Mouse (Mus musculus) heart, embryonic 11.5 days (tissue): ENCODE results near the gene Fzd5. TPM values are rescaled to one million over a fixed set of nuclear protein-coding genes. Genes with fewer than 3 reads are reported as not detected.

ENCODE experiments used
- ATAC-seq: fragments of 200-750 bp; cut with Nextera tagmentation; replicated peaks from 2 replicates; pipeline ENCODE4 v1.8.0; 2017; ENCODE audit warnings: moderate library complexity; ENCODE audit not compliant: insufficient number of reproducible peaks, low FRiP score, low TSS enrichment
- H3K27ac ChIP-seq: fragments of 300-500 bp; sonication (generic); 2 replicates; pipeline ENCODE4 v1.5.1; 2014; ENCODE audit warnings: mild to moderate bottlenecking, low read depth, low read length
- H3K27me3 ChIP-seq: fragments of 300-500 bp; sonication (generic); 2 replicates; pipeline ENCODE4 v1.6.1; 2014; ENCODE audit warnings: mild to moderate bottlenecking, low read length, mixed read lengths; ENCODE audit not compliant: control insufficient read depth, insufficient read depth
- H3K36me3 ChIP-seq: fragments of 300-500 bp; sonication (generic); 2 replicates; pipeline ENCODE4 v1.6.1; 2014; ENCODE audit warnings: mild to moderate bottlenecking, low read length, moderate library complexity, mixed read lengths; ENCODE audit not compliant: control insufficient read depth, insufficient read depth
- H3K4me1 ChIP-seq: fragments of 300-500 bp; sonication (generic); 2 replicates; pipeline ENCODE4 v1.6.1; 2014; ENCODE audit warnings: low read length; ENCODE audit not compliant: control insufficient read depth, insufficient read depth
- H3K4me2 ChIP-seq: fragments of 300-500 bp; sonication (generic); 2 replicates; pipeline ENCODE4 v1.6.1; 2014; ENCODE audit warnings: mild to moderate bottlenecking, moderate library complexity
- H3K4me3 ChIP-seq: fragments of 300-500 bp; sonication (generic); 2 replicates; pipeline ENCODE4 v1.5.1; 2014; ENCODE audit warnings: low read depth, low read length
- H3K9ac ChIP-seq: fragments of 300-500 bp; sonication (generic); 2 replicates; pipeline ENCODE4 v1.6.1; 2014; ENCODE audit warnings: mild to moderate bottlenecking, low read depth, low read length, moderate library complexity
- H3K9me3 ChIP-seq: fragments of 300-500 bp; sonication (generic); replicated peaks from 2 replicates; pipeline ENCODE4 v1.6.1; 2016; ENCODE audit warnings: low read length; ENCODE audit not compliant: control insufficient read depth
- WGBS: fragments of 180-500 bp; shearing (Covaris S2); extraction: QIAGEN DNeasy Blood & Tissue Kit; methylation state at CpG from one replicate; pipeline ENCODE4 v1.1.7; 2014; ENCODE audit not compliant: insufficient replicate concordance; 5-methylcytosine and 5-hydroxymethylcytosine counted together
- polyA plus RNA-seq: library from polyadenylated mRNA; unstranded; fragments of >200 nt; fragmentation: Nextera tagmentation; extraction: Ambion mirVana; gene quantifications from 2 replicates; pipeline ENCODE4 v1.2.1, GENCODE M21; 2014

The Fzd5 gene
- polyA plus RNA-seq, 1 experiment from 2014 or later: 2.2 TPM

- Histone ChIP-seq H3K36me3 (no peaks in the 10 kb centered on the region), H3K4me1 (peaks cover 27% of the 10 kb centered on the region), H3K9ac (peak overlapping the region; percentile 76), H3K4me3 (peak overlapping the region; percentile 68), H3K27ac (peak overlapping the region; percentile 71), H3K9me3 (no peaks in the 10 kb centered on the region), H3K4me2 (peak overlapping the region; percentile 93), H3K27me3 (peaks cover 13% of the 10 kb centered on the region)
- under 1% methylated on average over 56 of the region's 56 CpGs for WGBS
- peak; percentile 6 for ATAC-seq
Measured at GRCm38 (mm10) chr1:64736681-64737501, 660 bp downstream of the Fzd5 start.

GRCm38 (mm10) chr1:64735781-64736680 is 1.5 kb downstream of the Fzd5 start:
- Histone ChIP-seq H3K4me3 (peak overlapping the region; percentile 68), H3K4me1 (peaks cover 28% of the 10 kb centered on the region), H3K4me2 (peak overlapping the region; percentile 93), H3K27ac (peak overlapping the region; percentile 41; the same call in 1 of the 2 replicates), H3K36me3 (no peaks in the 10 kb centered on the region), H3K9ac (peak overlapping the region; percentile 76), H3K9me3 (no peaks in the 10 kb centered on the region), H3K27me3 (peaks cover 13% of the 10 kb centered on the region)
- 6% methylated on average over 75 of the region's 75 CpGs for WGBS
- no peak for ATAC-seq

GRCm38 (mm10) chr1:64734771-64735750 is 2.5 kb downstream of the Fzd5 start:
- Histone ChIP-seq H3K27ac (no peak overlapping the region), H3K4me2 (peak overlapping the region; percentile 93), H3K4me3 (peak overlapping the region; percentile 68), H3K4me1 (peaks cover 28% of the 10 kb centered on the region), H3K36me3 (no peaks in the 10 kb centered on the region), H3K9ac (peak overlapping the region; percentile 36; the same call in 1 of the 2 replicates), H3K27me3 (peaks cover 13% of the 10 kb centered on the region), H3K9me3 (no peaks in the 10 kb centered on the region)
- WGBS: 36% methylated on average over 58 of the region's 58 CpGs
- no peak for ATAC-seq

GRCm38 (mm10) chr1:64733453-64734245 is 3.9 kb downstream of the Fzd5 start:
- H3K4me3 ChIP-seq: peak overlapping the region; percentile 16
- 37% methylated on average over 11 of the region's 11 CpGs for WGBS
- no peaks in the 10 kb centered on the region for H3K36me3 ChIP-seq
- H3K27ac ChIP-seq: peak overlapping the region; percentile 57
- peak overlapping the region; percentile 93 for H3K4me2 ChIP-seq
- H3K4me1 ChIP-seq: peaks cover 28% of the 10 kb centered on the region
- H3K9ac ChIP-seq: 0 out of 2 replicates have a peak overlapping the region, but pooled peaks have one; percentile 10
- no peaks in the 10 kb centered on the region for H3K9me3 ChIP-seq
- H3K27me3 ChIP-seq: peaks cover 13% of the 10 kb centered on the region
- no peak for ATAC-seq

- 43% methylated on average over 7 of the region's 7 CpGs for WGBS
- no peaks in the 10 kb centered on the region for H3K9me3 ChIP-seq
- no peak for ATAC-seq
- H3K9ac ChIP-seq: peak overlapping the region; percentile 23; the same call in 1 of the 2 replicates
- H3K4me3 ChIP-seq: peak overlapping the region; percentile 14; the same call in 1 of the 2 replicates
- H3K36me3 ChIP-seq: no peaks in the 10 kb centered on the region
- H3K4me2 ChIP-seq: peak overlapping the region; percentile 93
- peaks cover 13% of the 10 kb centered on the region for H3K27me3 ChIP-seq
- H3K4me1 ChIP-seq: peaks cover 28% of the 10 kb centered on the region
- H3K27ac ChIP-seq: peak overlapping the region; percentile 57
Measured at GRCm38 (mm10) chr1:64732637-64733200, 4.8 kb downstream of the Fzd5 start.

GRCm38 (mm10) chr1:64732161-64732560 is 5.4 kb downstream of the Fzd5 start:
- Histone ChIP-seq H3K9me3 (no peaks in the 10 kb centered on the region), H3K27ac (no peak overlapping the region), H3K27me3 (peaks cover 13% of the 10 kb centered on the region), H3K36me3 (no peaks in the 10 kb centered on the region), H3K4me2 (peak overlapping the region; percentile 55), H3K9ac (0 out of 2 replicates have a peak overlapping the region, but pooled peaks have one; percentile 3), H3K4me3 (peak overlapping the region; percentile 1; the same call in 1 of the 2 replicates), H3K4me1 (peaks cover 28% of the 10 kb centered on the region)
- no peak for ATAC-seq
- WGBS: 20% methylated on average over 10 of the region's 10 CpGs

GRCm38 (mm10) chr1:64731341-64732020 is 6.1 kb downstream of the Fzd5 start:
- Histone ChIP-seq H3K4me2 (peak overlapping the region; percentile 55), H3K27me3 (peaks cover 13% of the 10 kb centered on the region), H3K4me3 (no peak overlapping the region), H3K4me1 (peaks cover 28% of the 10 kb centered on the region), H3K9ac (no peak overlapping the region), H3K9me3 (no peaks in the 10 kb centered on the region), H3K27ac (no peak overlapping the region), H3K36me3 (no peaks in the 10 kb centered on the region)
- WGBS: 64% methylated on average over 16 of the region's 16 CpGs
- ATAC-seq: no peak
